Mouse (Mus musculus) ovary, postnatal 36 days (tissue): ENCODE data around the gene Grin1.

ENCODE experiments used
- DNase-seq: peaks from one replicate; pipeline ENCODE4 v3.0.0; 2022; ENCODE audit warnings: low spot score, mixed read lengths

Gene Grin1

GRCm38 (mm10) chr2:25318119-25318966 is 644 bp downstream of the Grin1 start:
- DNase-seq, result no peak

GRCm38 (mm10) chr2:25311491-25311891 is 7.5 kb downstream of the Grin1 start:
- DNase-seq, result no peak

DNA sequence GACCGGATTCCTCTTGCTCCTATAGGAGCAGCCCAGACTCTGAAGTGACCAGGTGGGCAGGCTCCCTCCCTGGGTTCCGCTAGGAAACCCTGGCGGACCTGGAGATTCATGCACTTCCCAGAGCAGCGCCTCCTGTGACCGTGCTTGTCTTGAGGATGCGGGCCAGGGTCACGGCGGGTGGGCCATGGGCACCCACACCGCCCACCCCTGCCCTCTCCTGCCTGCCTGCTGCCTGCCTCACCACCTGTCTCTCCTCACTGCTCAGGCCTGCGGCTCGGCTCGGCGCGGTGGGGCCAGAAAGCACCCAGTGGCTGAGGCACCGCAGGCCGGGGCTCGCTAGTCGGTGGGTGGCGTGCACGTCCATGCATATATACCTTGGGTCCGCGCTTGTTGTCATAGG is 8.0 kb downstream of the Grin1 start:
- DNase-seq, result no peak

DNA sequence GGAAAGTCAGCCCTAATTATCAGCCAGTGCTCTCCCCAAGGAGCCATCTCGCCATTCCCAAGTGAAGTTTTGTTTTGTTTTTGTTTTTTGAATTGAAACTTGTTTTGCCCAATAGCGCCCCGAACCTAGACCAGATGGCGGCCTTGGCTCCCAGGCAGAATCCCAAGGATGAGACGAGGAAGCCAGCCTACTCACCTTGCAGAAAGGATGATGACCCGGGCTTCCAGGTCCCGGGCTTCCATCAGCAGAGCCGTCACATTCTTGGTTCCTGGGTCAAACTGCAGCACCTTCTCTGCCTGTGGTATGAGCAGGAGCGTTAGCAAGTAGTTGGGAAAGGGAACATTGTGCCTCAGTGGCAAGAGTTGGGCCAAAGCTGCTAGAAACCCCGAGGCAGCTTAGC is 8.8 kb downstream of the Grin1 start:
- no peak for DNase-seq

- DNase-seq, result no peak
These were observed 13.2 kb downstream of the Grin1 start for GRCm38 (mm10) chr2:25305587-25306359.

DNA sequence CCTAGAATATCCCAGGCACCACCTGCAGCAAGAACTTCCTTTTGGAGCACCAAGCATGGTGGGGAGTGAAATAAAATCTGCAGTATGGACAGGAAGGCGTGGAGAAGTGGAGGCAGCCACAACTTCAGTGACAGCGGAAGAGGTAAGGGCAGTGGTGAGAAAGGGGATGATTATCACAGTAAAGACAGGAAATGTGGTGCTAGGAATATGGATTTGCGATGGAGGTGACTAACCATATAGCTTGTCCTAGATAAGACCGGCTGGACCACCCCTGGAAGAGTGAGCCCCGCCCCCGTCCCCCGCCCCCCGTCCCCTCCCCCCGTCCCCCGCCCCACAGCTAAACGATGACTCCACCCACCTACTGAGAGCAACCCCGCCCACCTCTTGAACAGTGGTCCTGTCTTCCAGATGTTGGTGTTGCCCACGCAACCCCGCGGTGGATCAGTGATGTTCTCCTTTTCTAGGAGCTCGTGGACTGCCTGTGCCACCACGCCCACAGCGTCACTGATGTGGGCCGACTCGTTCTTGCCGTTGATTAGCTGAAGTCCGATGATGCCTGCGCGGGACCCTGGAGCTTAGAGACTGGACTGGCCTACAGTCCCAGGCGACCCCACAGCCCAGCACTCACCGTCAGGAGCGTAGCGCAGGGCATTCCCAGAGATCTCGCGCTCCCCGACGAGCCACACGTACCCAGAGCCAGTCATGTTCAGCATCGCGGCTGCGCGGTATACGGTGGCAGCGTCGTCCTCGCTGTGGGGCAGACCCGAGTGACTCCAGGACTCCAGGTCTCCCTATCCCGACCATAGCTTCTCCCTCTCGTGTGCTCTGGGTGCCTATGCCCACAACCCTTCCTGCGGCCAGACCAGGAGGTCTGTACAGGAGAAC is 14.1 kb downstream of the Grin1 start:
- DNase-seq, result no peak

- DNase-seq, result no peak
These were observed 14.9 kb downstream of the Grin1 start for GRCm38 (mm10) chr2:25303931-25304656.

- no peak for DNase-seq
These were observed 15.5 kb downstream of the Grin1 start for GRCm38 (mm10) chr2:25303452-25303851.

DNA sequence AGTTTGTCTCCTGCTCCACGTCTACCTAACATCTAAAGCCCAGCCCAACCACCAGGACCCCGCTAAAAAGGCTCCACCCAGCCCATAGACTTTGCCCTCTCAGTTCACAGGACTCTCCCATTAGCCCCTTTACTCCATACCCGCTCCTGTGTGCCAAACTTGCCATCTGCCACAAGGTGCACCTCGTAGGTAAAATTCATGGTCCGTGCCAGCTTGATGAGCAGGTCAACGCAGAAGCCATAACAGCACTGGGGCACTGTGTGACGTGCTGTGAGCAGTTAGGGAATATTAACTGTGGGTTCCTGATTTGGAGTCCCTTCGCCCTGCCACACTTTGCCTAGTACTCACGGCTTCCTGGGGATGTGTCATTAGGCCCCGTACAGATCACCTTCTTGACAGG is 20.9 kb downstream of the Grin1 start:
- no peak for DNase-seq

GRCm38 (mm10) chr2:25297093-25297492 is 21.9 kb downstream of the Grin1 start:
- DNase-seq, result no peak

GRCm38 (mm10) chr2:25293706-25294105 is 25.3 kb downstream of the Grin1 start:
- no peak for DNase-seq

GRCm38 (mm10) chr2:25292856-25293255 is 26.1 kb downstream of the Grin1 start:
- peak; percentile 63 for DNase-seq

- DNase-seq, result no peak
These were observed 26.9 kb downstream of the Grin1 start for GRCm38 (mm10) chr2:25292054-25292544.

GRCm38 (mm10) chr2:25291184-25292053 is 27.6 kb downstream of the Grin1 start:
- DNase-seq, result no peak

GRCm38 (mm10) chr2:25290816-25291130 is 28.2 kb downstream of the Grin1 start:
- DNase-seq, result no peak

GRCm38 (mm10) chr2:25290101-25290815 is 28.7 kb downstream of the Grin1 start:
- no peak for DNase-seq

GRCm38 (mm10) chr2:25289651-25290050 is 29.3 kb downstream of the Grin1 start, which contains the start of gene Lrrc26:
Gene Lrrc26, plus strand, starts transcription at chr2:25289915.
- peak; percentile 53 for DNase-seq

DNA sequence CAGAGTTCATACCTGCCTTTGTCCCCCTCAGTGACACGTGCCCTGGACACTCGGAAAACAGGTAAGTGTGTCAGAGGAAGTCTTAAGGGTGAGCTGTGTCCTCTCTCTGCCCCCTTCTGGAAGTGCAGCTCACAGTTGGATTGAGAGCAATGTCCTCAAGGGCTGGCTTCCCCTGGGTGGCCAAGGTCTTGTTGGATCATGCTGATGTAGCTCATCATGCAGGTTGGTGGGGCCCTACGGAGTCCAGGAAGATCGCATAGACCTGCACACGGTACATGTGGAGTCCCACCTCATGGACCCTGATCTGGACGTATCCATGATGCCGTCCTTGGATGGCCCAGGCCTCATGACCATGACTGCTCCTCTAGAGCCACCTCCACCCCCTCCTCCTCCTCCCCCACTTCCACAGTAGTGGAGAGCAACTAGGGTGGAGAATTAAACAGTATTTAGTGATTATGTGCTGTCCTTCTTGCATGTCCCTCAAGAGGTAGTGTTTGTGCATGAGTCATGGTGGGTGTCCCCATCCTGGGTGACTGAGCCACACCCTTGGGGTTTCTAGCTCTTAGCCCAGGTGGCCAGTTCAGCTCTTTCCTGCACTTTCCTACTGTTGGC is 30.1 kb downstream of the Grin1 start:
- no peak for DNase-seq

DNA sequence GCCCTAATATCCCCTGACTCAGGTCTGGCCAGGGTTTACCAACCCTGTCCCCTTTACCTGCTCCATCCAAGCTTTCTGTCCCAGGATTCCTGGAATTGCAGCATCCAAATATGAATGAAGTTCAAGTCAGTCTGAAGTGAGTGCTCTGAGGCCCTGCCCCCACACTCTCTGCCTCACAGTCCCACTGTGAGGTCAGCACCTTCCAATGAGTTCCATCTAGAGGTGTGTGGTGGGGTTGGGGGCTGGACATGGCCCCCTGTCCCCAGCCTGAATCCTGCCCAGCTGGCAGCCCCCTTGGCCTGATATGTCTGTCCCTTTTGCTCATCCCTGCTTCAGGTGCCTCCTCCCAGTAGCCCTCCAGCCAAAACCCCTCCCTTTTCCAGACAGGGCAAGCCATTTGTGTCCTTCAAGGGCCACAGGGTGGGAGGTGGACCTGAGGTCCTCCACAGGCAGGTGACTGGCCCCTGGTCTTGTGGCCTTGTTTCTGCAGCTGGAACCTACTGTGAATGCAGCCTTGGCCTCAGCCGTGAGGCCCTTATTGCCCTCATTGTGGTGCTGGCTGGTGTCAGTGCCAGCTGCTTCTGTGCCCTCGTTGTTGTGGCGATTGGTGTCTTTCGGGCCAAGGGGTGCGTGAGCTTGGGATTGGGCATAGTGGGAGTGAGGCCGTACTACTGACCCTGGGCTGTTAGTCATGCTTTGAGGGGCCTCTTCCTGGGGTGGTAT is 30.9 kb downstream of the Grin1 start, which contains the start of gene Tmem210:
Gene Tmem210 (plus strand): TSS at position 219 of the 723 bp plus-strand sequence.
- DNase-seq, result no peak
